Mouse (Mus musculus): ENCODE results near the gene Grhl3. TPM values are rescaled to one million over a fixed set of nuclear protein-coding genes. Genes with fewer than 3 reads are reported as not detected.
"Not testable (repeated sequence)": the region's sequence is repeated elsewhere in the genome, so short reads cannot be mapped to it uniquely, and the experiment has no call there.

Gene Grhl3
- polyA plus RNA-seq (2015; fragmentation: Nextera tagmentation; extraction: Ambion mirVana): 0.85 and 1.2 TPM in 2 replicates

DNA sequence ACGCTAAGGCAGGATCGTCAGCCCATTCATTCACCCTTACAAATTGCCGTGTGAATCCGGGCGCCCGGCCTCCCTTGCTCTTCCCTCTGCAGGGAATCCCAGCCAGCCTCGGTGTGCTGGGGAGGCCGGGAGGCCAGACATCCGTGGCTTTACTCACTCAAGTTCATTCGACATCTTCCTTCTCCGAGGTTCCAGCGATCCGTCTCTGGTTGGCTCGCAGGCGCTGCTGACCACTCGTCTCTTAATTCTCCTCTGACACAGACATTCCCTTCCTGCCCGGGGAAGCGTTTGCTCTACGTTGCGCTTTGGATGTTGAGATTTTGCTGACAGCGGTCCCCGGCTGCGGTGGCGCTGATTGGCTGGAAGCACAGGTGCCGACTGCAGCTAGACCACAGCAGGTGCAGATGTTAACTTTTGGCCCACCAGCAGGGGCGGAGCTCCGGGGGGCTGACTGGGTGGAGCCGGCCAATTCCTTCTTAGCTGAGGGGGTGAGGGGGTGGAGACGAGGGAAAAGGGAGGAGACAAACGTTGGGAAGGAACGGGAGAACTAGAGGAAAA, at the start of gene Grhl3:
Grhl3 (minus strand) TSS at position 380 of the 558 bp plus-strand sequence.
- peak within 1 kb of the TSS; percentile 37 for H3K4me3 ChIP-seq (ENCODE audit: low read length)
- 1% methylated on average over 31 of the region's 31 CpGs for WGBS
- no peaks in the 10 kb centered on the region for H3K9me3 ChIP-seq (ENCODE audit: control insufficient read depth, low read length)
- no peak within 1 kb of the TSS for H3K27ac ChIP-seq (ENCODE audit: low read depth, low read length)
- H3K9ac ChIP-seq (ENCODE audit: low read depth, low read length): peak within 1 kb of the TSS; percentile 35
- H3K4me1 ChIP-seq (ENCODE audit: control insufficient read depth, insufficient read depth, low read depth, low read length): peaks cover 20% of the 10 kb centered on the region
- ATAC-seq: peak; percentile 58
- peaks cover 14% of the 10 kb centered on the region for H3K27me3 ChIP-seq (replicated peaks; ENCODE audit: control insufficient read depth, insufficient read depth, low read length)
- peak within 1 kb of the TSS; percentile 76 for H3K4me2 ChIP-seq (ENCODE audit: low read length)
- H3K36me3 ChIP-seq (ENCODE audit: control insufficient read depth, insufficient read depth, low read length): no peaks in the 10 kb centered on the region

DNA sequence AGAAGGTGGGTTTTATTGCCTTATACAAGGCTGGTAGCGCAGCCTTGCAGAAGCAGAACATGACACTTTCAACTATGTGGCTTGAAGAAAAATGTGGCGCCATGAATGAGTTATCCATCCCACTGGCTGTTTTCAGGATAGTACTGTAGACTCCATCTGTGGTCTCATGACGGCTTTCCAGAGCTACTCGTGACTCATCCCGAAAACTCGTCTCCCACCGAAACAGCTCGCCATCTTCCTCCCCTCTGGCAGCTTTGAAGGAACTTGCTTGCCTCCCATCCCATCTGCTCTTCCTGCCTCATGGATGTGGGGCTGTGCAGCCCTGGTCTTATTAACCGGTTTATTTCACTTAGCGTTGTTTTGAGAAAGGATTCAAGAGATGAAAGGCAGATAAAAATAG, 48.9 kb upstream of the Grhl3 start:
- no peak for ATAC-seq
- H3K36me3 ChIP-seq (ENCODE audit: control insufficient read depth, insufficient read depth, low read length): no peaks in the 10 kb centered on the region
- no peak overlapping the region for H3K4me3 ChIP-seq (ENCODE audit: low read length)
- H3K9ac ChIP-seq (ENCODE audit: low read depth, low read length): no peak overlapping the region
- H3K9me3 ChIP-seq (ENCODE audit: control insufficient read depth, low read length): no peaks in the 10 kb centered on the region
- H3K4me1 ChIP-seq (ENCODE audit: control insufficient read depth, insufficient read depth, low read depth, low read length): peaks cover 9% of the 10 kb centered on the region; the same call in 1 of the 2 replicates
- no peak overlapping the region for H3K4me2 ChIP-seq (ENCODE audit: low read length)
- H3K27ac ChIP-seq (ENCODE audit: low read depth, low read length): no peak overlapping the region
- 94% methylated on average over 10 of the region's 10 CpGs for WGBS
- H3K27me3 ChIP-seq (replicated peaks; ENCODE audit: control insufficient read depth, insufficient read depth, low read length): no peaks in the 10 kb centered on the region

DNA sequence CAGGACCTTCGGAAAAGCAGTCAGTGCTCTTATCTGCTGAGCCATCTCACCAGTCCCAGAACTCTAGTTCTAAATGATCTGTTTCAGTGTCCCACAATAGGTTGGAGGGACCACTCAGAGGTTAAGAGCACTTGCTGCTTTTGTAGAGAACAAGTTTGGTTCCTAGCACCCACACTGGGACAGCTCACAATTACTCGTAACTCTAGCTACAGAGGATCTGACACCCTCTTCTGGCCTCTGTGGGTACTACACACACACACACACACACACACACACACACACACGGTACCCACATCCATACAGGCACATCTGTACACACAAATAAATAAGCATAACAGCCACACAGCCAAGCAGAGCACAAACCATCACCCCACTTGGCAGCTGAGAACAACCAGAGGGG, 47.0 kb upstream of the Grhl3 start:
- no peaks in the 10 kb centered on the region for H3K9me3 ChIP-seq (ENCODE audit: control insufficient read depth, low read length)
- no peak overlapping the region for H3K27ac ChIP-seq (ENCODE audit: low read depth, low read length)
- peaks cover 11% of the 10 kb centered on the region; the same call in 1 of the 2 replicates for H3K4me1 ChIP-seq (ENCODE audit: control insufficient read depth, insufficient read depth, low read depth, low read length)
- H3K9ac ChIP-seq (ENCODE audit: low read depth, low read length): no peak overlapping the region
- H3K4me3 ChIP-seq (ENCODE audit: low read length): no peak overlapping the region
- H3K27me3 ChIP-seq (replicated peaks; ENCODE audit: control insufficient read depth, insufficient read depth, low read length): no peaks in the 10 kb centered on the region
- no peaks in the 10 kb centered on the region for H3K36me3 ChIP-seq (ENCODE audit: control insufficient read depth, insufficient read depth, low read length)
- no peak overlapping the region for H3K4me2 ChIP-seq (ENCODE audit: low read length)
- no peak for ATAC-seq
- WGBS: 88% methylated on average over 3 of the region's 3 CpGs

DNA sequence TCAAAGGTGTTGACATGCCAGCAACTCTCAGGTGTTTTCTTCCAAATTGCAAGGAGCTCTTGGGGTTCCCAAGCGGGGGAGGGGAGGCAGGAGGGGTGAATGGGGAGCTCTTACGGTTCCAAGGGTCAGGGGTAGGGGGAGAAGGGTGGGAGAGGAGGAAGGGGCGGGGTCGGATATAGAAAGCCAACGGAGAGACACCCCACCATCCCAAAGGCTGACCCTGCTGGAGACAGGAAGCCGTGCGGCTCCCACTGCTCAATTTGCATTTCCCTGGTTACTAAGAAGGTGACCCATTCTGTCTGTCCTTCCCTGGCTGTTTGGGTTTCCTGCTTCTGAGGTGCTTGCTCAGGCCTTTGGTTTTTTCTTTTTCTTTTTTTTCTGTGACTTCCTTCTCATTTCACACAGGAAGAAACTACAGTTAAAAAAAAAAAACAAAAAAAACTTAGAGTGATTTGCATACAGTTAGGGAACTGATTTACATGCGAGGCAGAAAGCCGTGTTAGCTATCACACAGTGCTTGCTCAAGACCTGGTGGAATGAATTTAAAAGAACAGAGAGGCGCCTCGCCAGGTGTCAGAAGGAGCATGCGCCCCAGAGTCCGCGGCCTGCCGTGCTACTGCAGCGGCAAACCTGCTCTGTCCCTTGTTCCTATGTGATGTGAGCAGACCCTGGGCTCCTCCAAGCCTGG, 44.5 kb upstream of the Grhl3 start:
- Histone ChIP-seq H3K36me3 (ENCODE audit: control insufficient read depth, insufficient read depth, low read length) (no peaks in the 10 kb centered on the region), H3K4me2 (ENCODE audit: low read length) (peak overlapping the region; percentile 14)
- 11% methylated on average over 16 of the region's 16 CpGs for WGBS

DNA sequence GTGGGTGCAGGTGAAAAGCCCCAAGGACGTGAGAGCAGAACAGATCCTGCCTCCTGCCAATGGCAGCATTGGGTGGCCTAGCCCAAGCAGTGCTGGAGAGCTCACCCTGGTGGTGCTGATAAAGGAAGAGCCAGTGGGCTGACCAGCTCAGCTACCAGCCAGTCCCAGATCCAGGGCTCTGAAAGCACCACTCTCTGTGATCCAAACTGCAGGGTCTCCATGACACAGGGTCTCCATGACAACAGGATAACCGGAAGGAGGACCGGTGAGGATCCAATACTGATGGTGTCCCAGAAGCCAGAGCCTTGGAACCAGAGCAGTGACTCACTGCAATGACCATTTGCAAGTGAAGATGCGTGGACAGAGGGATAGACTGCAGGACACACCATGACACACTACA, 43.6 kb upstream of the Grhl3 start:
- H3K36me3 ChIP-seq (ENCODE audit: control insufficient read depth, insufficient read depth, low read length): no peaks in the 10 kb centered on the region
- no peak for ATAC-seq
- 39% methylated on average over 4 of the region's 4 CpGs for WGBS

More for the DNA sequence above, 44.5 kb upstream of the Grhl3 start:
- no peak overlapping the region for H3K4me3 ChIP-seq (ENCODE audit: low read length)
- no peak overlapping the region for H3K27ac ChIP-seq (ENCODE audit: low read depth, low read length)
- no peaks in the 10 kb centered on the region for H3K27me3 ChIP-seq (replicated peaks; ENCODE audit: control insufficient read depth, insufficient read depth, low read length)
- H3K9ac ChIP-seq (ENCODE audit: low read depth, low read length): no peak overlapping the region
- peaks cover 11% of the 10 kb centered on the region; the same call in 1 of the 2 replicates for H3K4me1 ChIP-seq (ENCODE audit: control insufficient read depth, insufficient read depth, low read depth, low read length)
- 0 out of 2 replicates have a peak, but pooled peaks have one; percentile 30 for ATAC-seq
- no peaks in the 10 kb centered on the region for H3K9me3 ChIP-seq (ENCODE audit: control insufficient read depth, low read length)

DNA sequence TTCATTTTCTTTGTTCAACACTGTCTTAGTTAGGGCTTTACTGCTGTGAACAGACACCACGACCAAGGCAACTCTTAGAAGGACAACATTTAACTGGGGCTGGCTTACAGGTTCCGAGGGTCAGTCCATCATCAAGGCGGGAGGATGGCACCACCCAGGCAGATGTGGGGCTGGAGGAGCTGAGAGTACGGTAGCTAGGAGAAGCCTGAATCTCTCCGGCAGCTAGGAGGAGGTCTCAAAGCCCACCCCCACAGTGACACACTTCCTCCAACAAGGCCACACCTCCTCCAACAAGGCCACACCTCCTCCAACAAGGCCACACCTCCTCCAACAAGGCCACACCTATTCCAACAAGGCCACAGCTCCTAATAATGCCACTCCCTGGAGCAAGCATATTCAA, 41.9 kb upstream of the Grhl3 start:
- Histone ChIP-seq H3K4me1 (ENCODE audit: control insufficient read depth, insufficient read depth, low read depth, low read length) (peaks cover 11% of the 10 kb centered on the region; the same call in 1 of the 2 replicates), H3K9me3 (ENCODE audit: control insufficient read depth, low read length) (peaks cover 12% of the 10 kb centered on the region)
- WGBS: 70% methylated on average over 5 of the region's 5 CpGs
- not testable (repeated sequence) for H3K9ac ChIP-seq (ENCODE audit: low read depth, low read length); H3K27ac ChIP-seq (ENCODE audit: low read depth, low read length); H3K4me3 ChIP-seq (ENCODE audit: low read length); H3K4me2 ChIP-seq (ENCODE audit: low read length); H3K36me3 ChIP-seq (ENCODE audit: control insufficient read depth, insufficient read depth, low read length); H3K27me3 ChIP-seq (replicated peaks; ENCODE audit: control insufficient read depth, insufficient read depth, low read length); ATAC-seq

More for the DNA sequence above, 43.6 kb upstream of the Grhl3 start:
- H3K9ac ChIP-seq (ENCODE audit: low read depth, low read length): no peak overlapping the region
- no peak overlapping the region for H3K4me3 ChIP-seq (ENCODE audit: low read length)
- no peak overlapping the region for H3K4me2 ChIP-seq (ENCODE audit: low read length)
- no peaks in the 10 kb centered on the region for H3K9me3 ChIP-seq (ENCODE audit: control insufficient read depth, low read length)
- H3K27ac ChIP-seq (ENCODE audit: low read depth, low read length): no peak overlapping the region
- no peaks in the 10 kb centered on the region for H3K27me3 ChIP-seq (replicated peaks; ENCODE audit: control insufficient read depth, insufficient read depth, low read length)
- peaks cover 11% of the 10 kb centered on the region; the same call in 1 of the 2 replicates for H3K4me1 ChIP-seq (ENCODE audit: control insufficient read depth, insufficient read depth, low read depth, low read length)

DNA sequence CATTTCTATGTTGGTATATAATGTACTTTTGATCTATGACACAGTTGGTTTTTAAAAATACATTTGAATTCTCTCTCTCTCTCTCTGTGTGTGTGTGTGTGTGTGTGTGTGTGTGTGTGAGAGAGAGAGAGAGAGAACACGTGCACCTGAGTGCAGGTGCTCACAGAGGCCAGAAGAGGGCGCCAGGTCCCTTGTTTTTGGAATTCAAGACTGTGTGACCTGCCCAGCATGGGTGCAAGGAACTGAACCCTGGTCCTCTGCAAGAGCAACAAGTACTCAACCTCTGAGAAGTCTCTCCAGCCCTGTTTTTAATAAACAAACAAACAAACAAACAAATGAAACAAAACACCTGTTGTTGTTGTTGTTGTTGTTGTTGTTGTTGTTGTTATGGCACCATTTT, 36.6 kb upstream of the Grhl3 start:
- Histone ChIP-seq H3K4me1 (ENCODE audit: control insufficient read depth, insufficient read depth, low read depth, low read length) (no peaks in the 10 kb centered on the region), H3K36me3 (ENCODE audit: control insufficient read depth, insufficient read depth, low read length) (no peaks in the 10 kb centered on the region), H3K27ac (ENCODE audit: low read depth, low read length) (no peak overlapping the region), H3K9me3 (ENCODE audit: control insufficient read depth, low read length) (peaks cover 12% of the 10 kb centered on the region), H3K4me3 (ENCODE audit: low read length) (no peak overlapping the region), H3K27me3 (replicated peaks; ENCODE audit: control insufficient read depth, insufficient read depth, low read length) (no peaks in the 10 kb centered on the region), H3K9ac (ENCODE audit: low read depth, low read length) (no peak overlapping the region), H3K4me2 (ENCODE audit: low read length) (no peak overlapping the region)
- WGBS: 88% methylated on average over 2 of the region's 2 CpGs
- ATAC-seq: no peak

DNA sequence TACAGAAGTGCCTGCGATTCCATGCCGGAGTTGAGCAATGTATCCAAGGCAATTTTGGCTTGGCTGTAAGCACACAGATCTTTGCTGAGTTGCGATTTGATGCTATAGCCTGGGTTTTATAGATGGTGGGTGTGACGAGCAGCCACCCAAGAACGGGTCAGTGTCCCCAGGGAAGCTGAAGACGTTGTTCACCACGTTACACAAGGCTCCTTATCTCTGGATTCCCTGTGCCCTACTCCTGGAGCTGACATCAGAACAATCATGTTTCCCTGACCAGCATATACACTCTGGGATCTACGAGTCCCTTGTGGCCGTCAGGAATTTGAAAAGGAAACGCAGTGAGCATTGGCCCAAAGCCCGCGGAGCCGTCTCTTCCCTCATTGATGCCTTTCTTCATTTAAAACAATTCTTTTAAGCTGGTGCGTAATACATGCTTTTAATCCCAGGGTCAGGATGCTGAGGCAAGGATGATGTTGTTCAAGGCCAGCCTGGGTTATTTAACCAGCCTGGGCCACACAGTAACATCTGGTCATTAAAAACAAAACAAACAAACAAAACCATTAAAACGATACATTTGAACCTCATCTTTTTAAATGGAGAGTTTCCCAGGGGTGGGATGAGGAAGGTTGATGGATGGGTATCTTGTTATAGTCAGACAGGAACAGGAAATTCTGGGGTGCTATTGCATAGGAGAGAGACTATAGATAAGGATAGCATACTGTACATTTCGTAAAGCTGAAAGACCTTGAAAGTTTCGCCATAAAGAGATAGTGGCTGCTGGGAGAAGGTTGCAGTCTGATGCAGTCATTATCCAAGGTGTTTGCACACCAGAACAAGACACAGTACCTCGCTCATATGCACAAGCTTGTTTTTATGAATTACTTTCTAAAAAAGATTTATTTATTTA, 34.8 kb upstream of the Grhl3 start:
- peaks cover 12% of the 10 kb centered on the region for H3K9me3 ChIP-seq (ENCODE audit: control insufficient read depth, low read length)
- no peaks in the 10 kb centered on the region for H3K36me3 ChIP-seq (ENCODE audit: control insufficient read depth, insufficient read depth, low read length)
- 68% methylated on average over 18 of the region's 18 CpGs for WGBS
- ATAC-seq: no peak
- H3K4me2 ChIP-seq (ENCODE audit: low read length): no peak overlapping the region
- H3K27ac ChIP-seq (ENCODE audit: low read depth, low read length): no peak overlapping the region
- no peaks in the 10 kb centered on the region for H3K4me1 ChIP-seq (ENCODE audit: control insufficient read depth, insufficient read depth, low read depth, low read length)
- no peak overlapping the region for H3K4me3 ChIP-seq (ENCODE audit: low read length)
- H3K27me3 ChIP-seq (replicated peaks; ENCODE audit: control insufficient read depth, insufficient read depth, low read length): no peaks in the 10 kb centered on the region
- H3K9ac ChIP-seq (ENCODE audit: low read depth, low read length): no peak overlapping the region

DNA sequence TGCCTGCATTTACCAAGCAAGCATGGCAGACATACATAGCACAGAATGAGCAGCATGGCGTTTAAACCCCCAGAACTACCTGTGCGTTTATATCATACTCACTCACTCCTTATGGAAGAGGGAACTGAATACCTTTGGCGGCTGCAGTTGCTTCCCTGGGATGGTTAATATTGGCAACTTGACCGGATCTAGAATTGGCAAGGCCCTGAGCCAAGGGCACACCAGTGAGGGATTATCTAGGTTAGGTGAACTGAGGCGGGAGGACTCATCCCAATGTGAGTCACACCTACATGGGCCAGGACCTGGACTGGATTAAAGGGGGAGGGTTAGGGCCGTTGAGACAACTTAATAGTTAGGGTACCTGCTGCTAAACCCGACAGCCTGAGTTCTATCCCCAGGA, 32.8 kb upstream of the Grhl3 start:
- no peak for ATAC-seq

More for the DNA sequence above, 32.8 kb upstream of the Grhl3 start:
- no peak overlapping the region for H3K4me2 ChIP-seq (ENCODE audit: low read length)
- no peaks in the 10 kb centered on the region for H3K36me3 ChIP-seq (ENCODE audit: control insufficient read depth, insufficient read depth, low read length)
- WGBS: 77% methylated on average over 7 of the region's 7 CpGs
- H3K27me3 ChIP-seq (replicated peaks; ENCODE audit: control insufficient read depth, insufficient read depth, low read length): no peaks in the 10 kb centered on the region
- peaks cover 12% of the 10 kb centered on the region for H3K9me3 ChIP-seq (ENCODE audit: control insufficient read depth, low read length)
- no peak overlapping the region for H3K27ac ChIP-seq (ENCODE audit: low read depth, low read length)
- no peak overlapping the region for H3K4me3 ChIP-seq (ENCODE audit: low read length)
- no peak overlapping the region for H3K9ac ChIP-seq (ENCODE audit: low read depth, low read length)
- H3K4me1 ChIP-seq (ENCODE audit: control insufficient read depth, insufficient read depth, low read depth, low read length): no peaks in the 10 kb centered on the region
